Mouse (Mus musculus) cerebellum, adult 11 months (tissue): ENCODE results near the gene Tsc22d3.
"Not testable (repeated sequence)": the region's sequence is repeated elsewhere in the genome, so short reads cannot be mapped to it uniquely, and the experiment has no call there.

Experiments used
- DNase-seq: peaks from one replicate; pipeline ENCODE4 v3.0.0; 2022

Gene Tsc22d3

GRCm38 (mm10) chrX:140565212-140565611 is 35.2 kb downstream of the Tsc22d3 start:
- peak; percentile 37 for DNase-seq

GRCm38 (mm10) chrX:140564777-140565176 is 35.7 kb downstream of the Tsc22d3 start:
- DNase-seq: no peak

- no peak for DNase-seq
Observed at GRCm38 (mm10) chrX:140558176-140558844, 42.1 kb downstream of the Tsc22d3 start.

GRCm38 (mm10) chrX:140555965-140556364 is 44.5 kb downstream of the Tsc22d3 start:
- DNase-seq: no peak

GRCm38 (mm10) chrX:140555423-140555822 is 45.0 kb downstream of the Tsc22d3 start:
- DNase-seq: no peak

- no peak for DNase-seq
Observed at GRCm38 (mm10) chrX:140547660-140548419, 52.6 kb downstream of the Tsc22d3 start.

GRCm38 (mm10) chrX:140544737-140545136 is 55.7 kb downstream of the Tsc22d3 start:
- DNase-seq: peak; percentile 44

GRCm38 (mm10) chrX:140542938-140543673 is 57.4 kb downstream of the Tsc22d3 start:
- peak; percentile 60 for DNase-seq

GRCm38 (mm10) chrX:140542474-140542845 is 58.0 kb downstream of the Tsc22d3 start:
- DNase-seq: peak; percentile 35

GRCm38 (mm10) chrX:140541711-140542473 is 58.6 kb downstream of the Tsc22d3 start:
- DNase-seq: peak; percentile 38

GRCm38 (mm10) chrX:140540500-140541114 is 59.9 kb downstream of the Tsc22d3 start:
- no peak for DNase-seq

GRCm38 (mm10) chrX:140539831-140540230 is 60.6 kb downstream of the Tsc22d3 start:
- not testable (repeated sequence) for DNase-seq

- DNase-seq: no peak
Observed at GRCm38 (mm10) chrX:140539111-140539680, 61.3 kb downstream of the Tsc22d3 start.

GRCm38 (mm10) chrX:140538649-140539048 is 61.8 kb downstream of the Tsc22d3 start:
- no peak for DNase-seq

GRCm38 (mm10) chrX:140537662-140538061 is 62.8 kb downstream of the Tsc22d3 start:
- DNase-seq: no peak

- no peak for DNase-seq
Observed at GRCm38 (mm10) chrX:140535487-140535886, 65.0 kb downstream of the Tsc22d3 start.

- DNase-seq: no peak
Observed at GRCm38 (mm10) chrX:140534306-140534705, 66.2 kb downstream of the Tsc22d3 start.

- no peak for DNase-seq
Observed at GRCm38 (mm10) chrX:140532325-140532724, 68.1 kb downstream of the Tsc22d3 start.

- no peak for DNase-seq
Observed at GRCm38 (mm10) chrX:140531356-140531755, 69.1 kb downstream of the Tsc22d3 start.

- DNase-seq: no peak
Observed at GRCm38 (mm10) chrX:140530632-140531031, 69.8 kb downstream of the Tsc22d3 start.

- DNase-seq: no peak
Observed at GRCm38 (mm10) chrX:140529074-140529561, 71.3 kb downstream of the Tsc22d3 start.

- DNase-seq: no peak
Observed at GRCm38 (mm10) chrX:140527231-140527630, 73.2 kb downstream of the Tsc22d3 start.
